Mouse (Mus musculus) embryonic facial prominence, embryonic 12.5 days (tissue): ENCODE results near the gene Plekha7. TPM values are rescaled to one million over a fixed set of nuclear protein-coding genes. Genes with fewer than 3 reads are reported as not detected.
A peak's percentile ranks its signal among the peaks of the same experiment; 100 is the strongest.

Experiments
- ATAC-seq: fragments of 200-750 bp; cut with Nextera tagmentation; 2 replicates; pipeline ENCODE4 v1.8.0; 2017; ENCODE audit not compliant: insufficient number of reproducible peaks, insufficient read depth, low FRiP score, low TSS enrichment
- H3K27ac ChIP-seq: fragments of 300-500 bp; sonication (generic); 2 replicates; pipeline ENCODE4 v1.5.1; 2016; ENCODE audit warnings: mild to moderate bottlenecking
- H3K27me3 ChIP-seq: fragments of 300-500 bp; sonication (generic); 2 replicates; pipeline ENCODE4 v1.6.1; 2016; ENCODE audit warnings: mild to moderate bottlenecking, moderate library complexity
- H3K36me3 ChIP-seq: fragments of 300-500 bp; sonication (generic); 2 replicates; pipeline ENCODE4 v1.6.1; 2016; ENCODE audit warnings: mild to moderate bottlenecking
- H3K4me1 ChIP-seq: fragments of 300-500 bp; sonication (generic); 2 replicates; pipeline ENCODE4 v1.6.1; 2016
- H3K4me2 ChIP-seq: fragments of 300-500 bp; sonication (generic); replicated peaks from 2 replicates; pipeline ENCODE4 v1.6.1; 2016; ENCODE audit warnings: mild to moderate bottlenecking, moderate library complexity
- H3K4me3 ChIP-seq: fragments of 300-500 bp; sonication (generic); 2 replicates; pipeline ENCODE4 v1.5.1; 2016; ENCODE audit warnings: mild to moderate bottlenecking
- H3K9ac ChIP-seq: fragments of 300-500 bp; sonication (generic); 2 replicates; pipeline ENCODE4 v1.6.1; 2016; ENCODE audit warnings: mild to moderate bottlenecking, moderate library complexity
- H3K9me3 ChIP-seq: fragments of 300-500 bp; sonication (generic); 2 replicates; pipeline ENCODE4 v1.6.1; 2016; ENCODE audit warnings: mild to moderate bottlenecking, moderate library complexity
- WGBS: fragments of 180-500 bp; shearing (Covaris S2); methylation state at CpG from one replicate; pipeline ENCODE4 v1.1.7; 2016; 5-methylcytosine and 5-hydroxymethylcytosine counted together
- polyA plus RNA-seq: library from polyadenylated mRNA; unstranded; fragments of >200 nt; fragmentation: Nextera tagmentation; extraction: Ambion mirVana; gene quantifications from 2 replicates; pipeline ENCODE4 v1.2.1, GENCODE M21; 2016

Plekha7 gene
- polyA plus RNA-seq, 1 experiment from 2014 or later = 9.3 TPM

- H3K4me3 ChIP-seq = no peak overlapping the region
Measured at GRCm38 (mm10) chr7:116246696-116247376, 61.3 kb downstream of the Plekha7 start.

GRCm38 (mm10) chr7:116245815-116246695 lies 62.1 kb downstream of the Plekha7 start:
- H3K4me3 ChIP-seq = no peak overlapping the region
- 18% methylated on average over 15 of the region's 15 CpGs for WGBS
- no peak overlapping the region for H3K9ac ChIP-seq
- no peaks in the 10 kb centered on the region for H3K27me3 ChIP-seq
- no peaks in the 10 kb centered on the region for H3K36me3 ChIP-seq
- peaks cover 22% of the 10 kb centered on the region for H3K4me1 ChIP-seq
- H3K9me3 ChIP-seq = no peaks in the 10 kb centered on the region
- peak overlapping the region; percentile 39 for H3K4me2 ChIP-seq
- no peak overlapping the region for H3K27ac ChIP-seq
- ATAC-seq = 0 out of 2 replicates have a peak, but pooled peaks have one; percentile 12

More at GRCm38 (mm10) chr7:116246696-116247376, 61.3 kb downstream of the Plekha7 start:
- no peaks in the 10 kb centered on the region for H3K9me3 ChIP-seq
- no peaks in the 10 kb centered on the region for H3K36me3 ChIP-seq
- H3K9ac ChIP-seq = no peak overlapping the region
- H3K4me1 ChIP-seq = peaks cover 18% of the 10 kb centered on the region
- peak overlapping the region; percentile 39 for H3K4me2 ChIP-seq
- ATAC-seq = peak; percentile 54; the same call in 1 of the 2 replicates
- 32% methylated on average over 15 of the region's 15 CpGs for WGBS
- H3K27ac ChIP-seq = no peak overlapping the region
- no peaks in the 10 kb centered on the region for H3K27me3 ChIP-seq

GRCm38 (mm10) chr7:116244302-116245165 lies 63.6 kb downstream of the Plekha7 start:
- no peaks in the 10 kb centered on the region for H3K27me3 ChIP-seq
- H3K9ac ChIP-seq = no peak overlapping the region
- no peak overlapping the region for H3K4me3 ChIP-seq
- no peak for ATAC-seq
- H3K9me3 ChIP-seq = no peaks in the 10 kb centered on the region
- peaks cover 22% of the 10 kb centered on the region for H3K4me1 ChIP-seq
- 51% methylated on average over 7 of the region's 7 CpGs for WGBS
- no peaks in the 10 kb centered on the region for H3K36me3 ChIP-seq
- no peak overlapping the region for H3K4me2 ChIP-seq
- no peak overlapping the region for H3K27ac ChIP-seq

- Histone ChIP-seq H3K27ac (no peak overlapping the region), H3K27me3 (peaks cover 9% of the 10 kb centered on the region), H3K36me3 (no peaks in the 10 kb centered on the region), H3K4me2 (no peak overlapping the region), H3K4me1 (peaks cover 22% of the 10 kb centered on the region), H3K9me3 (no peaks in the 10 kb centered on the region), H3K4me3 (no peak overlapping the region), H3K9ac (no peak overlapping the region)
- ATAC-seq = no peak
- 80% methylated on average over 3 of the region's 3 CpGs for WGBS
Measured at GRCm38 (mm10) chr7:116242810-116243209, 65.4 kb downstream of the Plekha7 start.

GRCm38 (mm10) chr7:116241601-116242000 lies 66.6 kb downstream of the Plekha7 start:
- Histone ChIP-seq H3K36me3 (no peaks in the 10 kb centered on the region), H3K4me3 (no peak overlapping the region), H3K9me3 (no peaks in the 10 kb centered on the region), H3K4me2 (no peak overlapping the region), H3K27me3 (peaks cover 22% of the 10 kb centered on the region), H3K4me1 (peaks cover 27% of the 10 kb centered on the region), H3K27ac (0 out of 2 replicates have a peak overlapping the region, but pooled peaks have one; percentile 18), H3K9ac (no peak overlapping the region)
- ATAC-seq = no peak
- WGBS = 42% methylated on average over 7 of the region's 7 CpGs

- no peak for ATAC-seq
- Histone ChIP-seq H3K9ac (no peak overlapping the region), H3K27me3 (peaks cover 28% of the 10 kb centered on the region), H3K4me3 (no peak overlapping the region), H3K27ac (0 out of 2 replicates have a peak overlapping the region, but pooled peaks have one; percentile 18), H3K4me2 (no peak overlapping the region), H3K4me1 (peaks cover 23% of the 10 kb centered on the region), H3K9me3 (no peaks in the 10 kb centered on the region), H3K36me3 (no peaks in the 10 kb centered on the region)
- 70% methylated on average over 12 of the region's 12 CpGs for WGBS
Measured at GRCm38 (mm10) chr7:116240791-116241474, 67.2 kb downstream of the Plekha7 start.

- Histone ChIP-seq H3K4me2 (no peak overlapping the region), H3K9me3 (no peaks in the 10 kb centered on the region), H3K36me3 (no peaks in the 10 kb centered on the region), H3K4me3 (no peak overlapping the region), H3K27ac (no peak overlapping the region), H3K27me3 (peaks cover 32% of the 10 kb centered on the region), H3K4me1 (peaks cover 17% of the 10 kb centered on the region), H3K9ac (no peak overlapping the region)
- no peak for ATAC-seq
- WGBS = 82% methylated on average over 4 of the region's 4 CpGs
Measured at GRCm38 (mm10) chr7:116240353-116240752, 67.8 kb downstream of the Plekha7 start.

- 82% methylated on average over 4 of the region's 4 CpGs for WGBS
- Histone ChIP-seq H3K4me1 (peaks cover 20% of the 10 kb centered on the region), H3K9ac (no peak overlapping the region), H3K9me3 (no peaks in the 10 kb centered on the region), H3K27me3 (peaks cover 36% of the 10 kb centered on the region), H3K36me3 (no peaks in the 10 kb centered on the region), H3K27ac (no peak overlapping the region), H3K4me2 (no peak overlapping the region), H3K4me3 (no peak overlapping the region)
- ATAC-seq = no peak
Measured at GRCm38 (mm10) chr7:116238320-116238719, 69.9 kb downstream of the Plekha7 start.

GRCm38 (mm10) chr7:116237157-116237981 lies 70.8 kb downstream of the Plekha7 start:
- H3K4me1 ChIP-seq = peaks cover 20% of the 10 kb centered on the region
- no peaks in the 10 kb centered on the region for H3K36me3 ChIP-seq
- ATAC-seq = 0 out of 2 replicates have a peak, but pooled peaks have one; percentile 48
- H3K27me3 ChIP-seq = peaks cover 36% of the 10 kb centered on the region
- H3K4me3 ChIP-seq = peak overlapping the region; percentile 50
- peak overlapping the region; percentile 49 for H3K9ac ChIP-seq
- H3K9me3 ChIP-seq = no peaks in the 10 kb centered on the region
- no peak overlapping the region for H3K27ac ChIP-seq
- peak overlapping the region; percentile 99 for H3K4me2 ChIP-seq
- WGBS = 1% methylated on average over 66 of the region's 69 CpGs

- H3K9ac ChIP-seq = no peak overlapping the region
Measured at GRCm38 (mm10) chr7:116236608-116237007, 71.6 kb downstream of the Plekha7 start.

More at GRCm38 (mm10) chr7:116236608-116237007, 71.6 kb downstream of the Plekha7 start:
- Histone ChIP-seq H3K9me3 (no peaks in the 10 kb centered on the region), H3K27ac (no peak overlapping the region), H3K4me1 (peaks cover 18% of the 10 kb centered on the region), H3K36me3 (no peaks in the 10 kb centered on the region), H3K27me3 (peaks cover 36% of the 10 kb centered on the region), H3K4me3 (peak overlapping the region; percentile 50), H3K4me2 (peak overlapping the region; percentile 99)
- ATAC-seq = no peak
- 56% methylated on average over 8 of the region's 8 CpGs for WGBS
